Mouse (Mus musculus): Measurements from ENCODE around the gene Mslnl.

DNA sequence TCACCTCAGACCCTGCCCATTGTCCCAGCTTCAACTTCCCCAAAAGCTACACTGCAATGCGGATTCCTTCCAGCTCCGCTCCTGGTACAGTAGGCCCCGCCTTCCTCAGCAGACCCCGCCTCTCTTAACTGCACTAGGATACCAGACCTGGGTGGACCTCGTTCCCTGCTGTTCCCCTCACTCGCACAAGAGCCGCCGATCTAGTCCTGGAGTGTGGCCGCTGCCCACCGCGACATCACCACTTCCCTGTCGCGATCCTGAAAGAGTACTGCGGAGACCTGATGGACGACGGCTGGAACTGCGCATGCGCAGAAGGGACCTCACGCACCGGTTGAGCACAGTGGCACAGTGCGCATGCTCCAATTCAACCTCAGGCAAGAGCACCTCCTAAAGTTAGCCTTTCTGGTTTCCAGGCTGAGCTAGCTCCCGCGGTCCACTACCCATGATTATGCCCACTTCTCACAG is 49.5 kb downstream of the Mslnl start, which contains the start of gene Haghl:
- TF ChIP-seq USF1 (IDR thresholded peaks at IDR 0.05; ENCODE audit: low read depth) (no peak), POLR2A (IDR thresholded peaks at IDR 0.05; ENCODE audit: insufficient read length, low read depth) (peak; percentile 85), MAX (IDR thresholded peaks at IDR 0.05; ENCODE audit: low read depth) (no peak), MYOG (IDR thresholded peaks at IDR 0.05; ENCODE audit: control insufficient read depth in 1 of 3, insufficient read depth in 1 of 3, insufficient read length in 2 of 3, low read depth in 2 of 3) (no peak)
